Mouse (Mus musculus) stomach, postnatal 0 days (tissue): ENCODE measurements around the gene Dqx1.

ENCODE experiments used
- CTCF ChIP-seq: IDR thresholded peaks from 2 replicates; pipeline ENCODE4 v1.5.1; 2016; ENCODE audit warnings: antibody characterized with exemption, low read depth, mild to moderate bottlenecking, moderate library complexity
- EP300 ChIP-seq: optimal IDR thresholded peaks from 2 replicates; pipeline ENCODE3; 2016; ENCODE audit warnings: antibody characterized with exemption

GRCm38 (mm10) chr6:83015749-83016148, 41.9 kb upstream of the Dqx1 start:
- TF ChIP-seq CTCF = no peak
- TF ChIP-seq EP300 = no peak
